Mouse (Mus musculus): ENCODE measurements around the gene Dthd1.

- TF ChIP-seq TAL1 (IDR thresholded peaks at IDR 0.05; ENCODE audit: low read length) (no peak), GATA1 (IDR thresholded peaks at IDR 0.05; ENCODE audit: low read length) (no peak)
Measured at GRCm38 (mm10) chr5:62851337-62851736, 37.7 kb downstream of the Dthd1 start.
